Mouse (Mus musculus): Measurements from ENCODE around the gene Vmn2r110.

The Vmn2r110 gene

GRCm38 (mm10) chr17:20596323-20596722 is at the start of gene Vmn2r110:
Vmn2r110 (minus strand) TSS chr17:20596423.
- no peak for DNase-seq (ENCODE audit: low read depth, low spot score)

DNA sequence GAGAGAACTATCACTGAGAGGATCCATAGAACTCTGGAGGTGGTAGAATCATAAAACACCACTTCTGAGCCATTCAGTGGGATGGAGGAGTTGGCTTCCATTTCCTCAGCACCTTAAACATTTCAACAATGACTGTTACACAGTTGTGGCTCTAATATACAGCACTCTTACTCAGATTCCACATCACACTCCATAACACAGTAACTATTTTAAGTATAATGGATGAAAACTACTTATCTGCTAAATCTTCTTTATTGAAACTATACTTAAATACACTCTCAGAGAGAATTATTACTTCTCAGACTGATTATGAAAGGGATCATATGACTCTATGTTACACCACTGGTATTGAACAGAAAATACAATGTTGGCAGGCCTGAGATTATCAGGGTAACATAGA is 28.6 kb upstream of the Vmn2r110 start, which contains the start of gene Fpr-rs3:
TSS of gene Fpr-rs3 (minus strand) at position 101 of the 400 bp plus-strand sequence.
- no peak for DNase-seq (ENCODE audit: low read depth, low spot score)

GRCm38 (mm10) chr17:20564656-20565055 is 31.6 kb downstream of the Vmn2r110 start, which contains the start of gene Vmn2r109:
Vmn2r109 (minus strand) TSS chr17:20564756.
- DNase-seq (ENCODE audit: low read depth, low spot score) = no peak
